Mouse (Mus musculus) kidney, embryonic 16.5 days (tissue): ENCODE results near the gene Eps8l3. TPM values are rescaled to one million over a fixed set of nuclear protein-coding genes. Genes with fewer than 3 reads are reported as not detected.

Source experiments
- ATAC-seq: fragments of 200-750 bp; cut with Nextera tagmentation; 2 replicates; pipeline ENCODE4 v1.8.0; 2017; ENCODE audit warnings: moderate TSS enrichment; ENCODE audit not compliant: low FRiP score, low TSS enrichment
- H3K27ac ChIP-seq: fragments of 300-500 bp; sonication (generic); 2 replicates; pipeline ENCODE4 v1.5.1; 2014; ENCODE audit warnings: low read length
- H3K27me3 ChIP-seq: fragments of 300-500 bp; sonication (generic); 2 replicates; pipeline ENCODE4 v1.6.1; 2014; ENCODE audit warnings: low read length, control low read depth, mixed read lengths; ENCODE audit not compliant: insufficient read depth
- H3K36me3 ChIP-seq: fragments of 300-500 bp; sonication (generic); 2 replicates; pipeline ENCODE4 v1.6.1; 2014; ENCODE audit warnings: low read length, control low read depth, mixed read lengths; ENCODE audit not compliant: insufficient read depth
- H3K4me1 ChIP-seq: fragments of 300-500 bp; sonication (generic); 2 replicates; pipeline ENCODE4 v1.6.1; 2014; ENCODE audit warnings: low read length, control low read depth, mixed read lengths; ENCODE audit not compliant: insufficient read depth
- H3K4me2 ChIP-seq: fragments of 300-500 bp; sonication (generic); replicated peaks from 2 replicates; pipeline ENCODE4 v1.6.1; 2014; ENCODE audit warnings: low read depth, low read length
- H3K4me3 ChIP-seq: fragments of 300-500 bp; sonication (generic); 2 replicates; pipeline ENCODE4 v1.5.1; 2014; ENCODE audit warnings: mild to moderate bottlenecking, low read length
- H3K9ac ChIP-seq: fragments of 300-500 bp; sonication (generic); replicated peaks from 2 replicates; pipeline ENCODE4 v1.6.1; 2014; ENCODE audit warnings: low read length
- H3K9me3 ChIP-seq: fragments of 300-500 bp; sonication (generic); 2 replicates; pipeline ENCODE4 v1.6.1; 2016; ENCODE audit warnings: low read length, control low read depth
- WGBS: fragments of 180-500 bp; shearing (Covaris S2); extraction: QIAGEN DNeasy Blood & Tissue Kit; methylation state at CpG from one replicate; pipeline ENCODE4 v1.1.7; 2014; 5-methylcytosine and 5-hydroxymethylcytosine counted together
- polyA plus RNA-seq: library from polyadenylated mRNA; unstranded; fragments of >200 nt; fragmentation: Nextera tagmentation; extraction: Ambion mirVana; gene quantifications from 2 replicates; pipeline ENCODE4 v1.2.1, GENCODE M21; 2015

The Eps8l3 gene
- polyA plus RNA-seq, 1 experiment from 2014 or later, result not detected

- Histone ChIP-seq H3K27ac (no peak overlapping the region), H3K4me2 (no peak overlapping the region), H3K27me3 (no peaks in the 10 kb centered on the region; the same call in 1 of the 2 replicates), H3K9me3 (no peaks in the 10 kb centered on the region), H3K4me3 (no peak overlapping the region), H3K9ac (no peak overlapping the region), H3K36me3 (no peaks in the 10 kb centered on the region), H3K4me1 (peaks cover 4% of the 10 kb centered on the region; the same call in 1 of the 2 replicates)
- peak; percentile 86 for ATAC-seq
- 3% methylated on average over 2 of the region's 2 CpGs for WGBS
These were observed 13.0 kb upstream of the Eps8l3 start for GRCm38 (mm10) chr3:107863898-107864603.

- no peak overlapping the region for H3K27ac ChIP-seq
- H3K4me1 ChIP-seq, result peaks cover 8% of the 10 kb centered on the region; the same call in 1 of the 2 replicates
- no peak overlapping the region for H3K4me2 ChIP-seq
- H3K4me3 ChIP-seq, result no peak overlapping the region
- 62% methylated on average over 10 of the region's 10 CpGs for WGBS
- H3K36me3 ChIP-seq, result no peaks in the 10 kb centered on the region
- H3K9me3 ChIP-seq, result no peaks in the 10 kb centered on the region
- no peak overlapping the region for H3K9ac ChIP-seq
- no peaks in the 10 kb centered on the region; the same call in 1 of the 2 replicates for H3K27me3 ChIP-seq
- ATAC-seq, result no peak
These were observed 11.5 kb upstream of the Eps8l3 start for GRCm38 (mm10) chr3:107865364-107866091.

DNA sequence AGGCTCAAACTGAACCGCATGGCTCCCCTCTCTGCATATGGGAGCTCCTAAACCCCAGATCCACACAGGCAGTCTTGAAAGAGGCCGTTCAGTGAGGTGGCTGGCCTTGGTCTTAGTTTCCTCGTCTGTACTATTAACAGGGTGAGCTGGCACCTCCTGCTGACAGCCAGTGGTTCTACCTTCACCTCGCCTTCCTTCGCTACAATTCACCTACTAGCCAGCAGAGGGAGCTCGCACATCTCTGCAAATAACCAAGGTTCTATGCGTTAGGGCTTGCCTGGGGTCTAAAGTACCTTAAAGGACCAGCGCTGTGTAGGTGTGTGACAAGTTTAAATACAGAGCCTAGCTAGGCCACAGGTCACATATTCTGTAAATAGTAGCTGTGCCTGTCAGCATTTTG is 9.9 kb upstream of the Eps8l3 start:
- H3K9me3 ChIP-seq, result no peaks in the 10 kb centered on the region
- no peaks in the 10 kb centered on the region; the same call in 1 of the 2 replicates for H3K27me3 ChIP-seq
- no peak overlapping the region for H3K27ac ChIP-seq
- H3K36me3 ChIP-seq, result no peaks in the 10 kb centered on the region
- ATAC-seq, result peak; percentile 42
- H3K9ac ChIP-seq, result no peak overlapping the region
- peaks cover 8% of the 10 kb centered on the region; the same call in 1 of the 2 replicates for H3K4me1 ChIP-seq
- no peak overlapping the region for H3K4me3 ChIP-seq
- no peak overlapping the region for H3K4me2 ChIP-seq
- 9% methylated on average over 8 of the region's 8 CpGs for WGBS

GRCm38 (mm10) chr3:107868452-107868851 is 8.6 kb upstream of the Eps8l3 start:
- 91% methylated on average over 22 of the region's 22 CpGs for WGBS
- ATAC-seq, result no peak

DNA sequence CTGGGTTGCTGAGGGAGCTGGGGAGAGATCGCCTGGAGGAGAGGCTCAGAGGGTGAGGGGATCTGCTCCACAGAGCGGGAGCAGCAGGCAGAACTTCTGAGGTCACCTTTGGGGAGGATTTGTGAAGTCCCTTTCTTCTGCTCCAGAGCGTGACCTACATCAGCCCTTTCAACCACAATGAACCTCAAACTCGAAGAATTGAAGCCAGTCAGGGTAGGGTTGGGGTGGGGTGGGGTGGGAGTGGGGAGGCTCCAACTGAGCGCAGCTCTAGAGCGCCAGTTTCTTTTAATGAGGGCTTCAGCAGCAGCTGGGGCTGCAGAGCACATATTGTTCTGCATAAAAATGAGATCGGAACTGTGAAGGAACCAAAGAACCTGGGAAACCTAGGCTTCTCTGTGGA is 7.9 kb upstream of the Eps8l3 start:
- H3K27me3 ChIP-seq, result no peaks in the 10 kb centered on the region; the same call in 1 of the 2 replicates
- no peak overlapping the region for H3K27ac ChIP-seq
- H3K4me1 ChIP-seq, result peaks cover 8% of the 10 kb centered on the region; the same call in 1 of the 2 replicates
- no peaks in the 10 kb centered on the region for H3K36me3 ChIP-seq
- H3K9me3 ChIP-seq, result no peaks in the 10 kb centered on the region
- 41% methylated on average over 7 of the region's 7 CpGs for WGBS
- no peak for ATAC-seq
- no peak overlapping the region for H3K9ac ChIP-seq
- H3K4me2 ChIP-seq, result no peak overlapping the region
- no peak overlapping the region for H3K4me3 ChIP-seq

More at GRCm38 (mm10) chr3:107868452-107868851, 8.6 kb upstream of the Eps8l3 start:
- Histone ChIP-seq H3K4me3 (no peak overlapping the region), H3K4me1 (peaks cover 8% of the 10 kb centered on the region; the same call in 1 of the 2 replicates), H3K4me2 (no peak overlapping the region), H3K27ac (no peak overlapping the region), H3K9ac (no peak overlapping the region), H3K36me3 (no peaks in the 10 kb centered on the region), H3K27me3 (no peaks in the 10 kb centered on the region; the same call in 1 of the 2 replicates), H3K9me3 (no peaks in the 10 kb centered on the region)

DNA sequence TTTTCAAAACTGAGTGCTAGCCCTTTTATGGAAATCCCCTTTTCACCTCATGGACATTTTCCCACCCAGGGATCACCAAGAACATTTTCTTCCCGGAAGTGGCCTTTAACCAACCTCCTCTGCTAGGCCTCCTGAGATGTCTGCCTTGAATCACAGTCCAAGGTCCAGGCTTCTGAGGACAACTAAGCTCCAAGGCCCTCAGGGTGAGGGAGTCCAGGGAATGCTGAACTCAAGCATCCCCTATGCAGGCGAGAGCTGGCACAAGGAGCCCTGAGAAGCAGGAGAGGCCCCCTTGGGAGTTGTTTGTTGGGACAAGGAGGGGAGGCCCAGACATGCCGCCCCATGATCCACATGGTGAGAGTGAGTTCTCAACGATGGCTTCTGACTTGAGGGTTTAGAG is 7.1 kb upstream of the Eps8l3 start:
- no peak overlapping the region for H3K4me2 ChIP-seq
- H3K36me3 ChIP-seq, result no peaks in the 10 kb centered on the region
- H3K4me3 ChIP-seq, result no peak overlapping the region
- H3K9ac ChIP-seq, result no peak overlapping the region
- no peaks in the 10 kb centered on the region; the same call in 1 of the 2 replicates for H3K27me3 ChIP-seq
- 71% methylated on average over 4 of the region's 4 CpGs for WGBS
- no peak overlapping the region for H3K27ac ChIP-seq
- no peaks in the 10 kb centered on the region for H3K9me3 ChIP-seq
- no peak for ATAC-seq
- H3K4me1 ChIP-seq, result peaks cover 8% of the 10 kb centered on the region; the same call in 1 of the 2 replicates

GRCm38 (mm10) chr3:107873335-107874251 is 3.4 kb upstream of the Eps8l3 start:
- Histone ChIP-seq H3K27ac (no peak overlapping the region), H3K4me2 (no peak overlapping the region), H3K27me3 (no peaks in the 10 kb centered on the region), H3K36me3 (no peaks in the 10 kb centered on the region), H3K9me3 (no peaks in the 10 kb centered on the region), H3K9ac (no peak overlapping the region), H3K4me1 (peaks cover 8% of the 10 kb centered on the region; the same call in 1 of the 2 replicates), H3K4me3 (no peak overlapping the region)
- ATAC-seq, result no peak
- WGBS, result 75% methylated on average over 24 of the region's 24 CpGs

DNA sequence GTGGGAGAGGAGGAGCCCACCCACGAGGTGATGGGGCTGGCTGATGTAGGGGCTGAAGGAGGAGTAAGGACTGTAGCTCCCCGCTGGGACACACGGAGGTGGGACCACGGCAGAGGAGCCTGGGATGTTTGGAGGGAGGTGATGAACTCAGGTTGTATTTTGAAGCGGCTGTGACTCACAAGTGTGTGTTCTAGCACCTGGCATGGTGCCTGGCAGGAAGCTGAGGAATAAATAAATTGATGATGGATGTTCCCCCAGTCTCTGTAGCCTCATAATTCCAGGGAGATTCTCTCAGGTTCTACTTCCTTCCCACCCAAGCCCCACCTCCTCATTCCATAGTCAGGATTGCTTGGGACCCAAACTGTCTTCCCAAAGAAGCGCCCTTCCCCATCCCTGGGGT is 1.8 kb upstream of the Eps8l3 start:
- H3K4me3 ChIP-seq, result no peak overlapping the region
- no peaks in the 10 kb centered on the region for H3K9me3 ChIP-seq
- H3K4me1 ChIP-seq, result no peaks in the 10 kb centered on the region
- H3K27ac ChIP-seq, result no peak overlapping the region
- H3K36me3 ChIP-seq, result no peaks in the 10 kb centered on the region
- WGBS, result 54% methylated on average over 6 of the region's 6 CpGs
- ATAC-seq, result no peak
- no peak overlapping the region for H3K9ac ChIP-seq
- no peak overlapping the region for H3K4me2 ChIP-seq
- H3K27me3 ChIP-seq, result no peaks in the 10 kb centered on the region
